Mouse (Mus musculus) heart, embryonic 10.5 days (tissue): ENCODE results near the gene Rdh1. TPM values are rescaled to one million over a fixed set of nuclear protein-coding genes. Genes with fewer than 3 reads are reported as not detected.
"Not testable (repeated sequence)": the region's sequence is repeated elsewhere in the genome, so short reads cannot be mapped to it uniquely, and the experiment has no call there.

ENCODE experiments used
- DNase-seq: peaks from one replicate; pipeline ENCODE4 v3.0.0-alpha.2; 2017; ENCODE audit warnings: low spot score
- H3K27ac ChIP-seq: fragments of 300-500 bp; sonication (generic); 2 replicates; pipeline ENCODE4 v1.5.1; 2016; ENCODE audit warnings: mild to moderate bottlenecking
- H3K27me3 ChIP-seq: fragments of 300-500 bp; sonication (generic); 2 replicates; pipeline ENCODE4 v1.6.1; 2016; ENCODE audit warnings: mild to moderate bottlenecking; ENCODE audit not compliant: poor library complexity, insufficient read depth, severe bottlenecking
- H3K36me3 ChIP-seq: fragments of 300-500 bp; sonication (generic); 2 replicates; pipeline ENCODE4 v1.6.1; 2016; ENCODE audit warnings: mild to moderate bottlenecking, moderate library complexity
- H3K4me1 ChIP-seq: fragments of 300-500 bp; sonication (generic); 2 replicates; pipeline ENCODE4 v1.6.1; 2016; ENCODE audit warnings: mild to moderate bottlenecking
- H3K4me3 ChIP-seq: fragments of 300-500 bp; sonication (generic); 2 replicates; pipeline ENCODE4 v1.5.1; 2016; ENCODE audit warnings: mild to moderate bottlenecking, moderate library complexity
- H3K9me3 ChIP-seq: fragments of 300-500 bp; sonication (generic); 2 replicates; pipeline ENCODE4 v1.6.1; 2016; ENCODE audit warnings: mild to moderate bottlenecking, moderate library complexity
- WGBS: fragments of 180-500 bp; shearing (Covaris S2); methylation state at CpG from one replicate; pipeline ENCODE4 v1.1.7; 2016; 5-methylcytosine and 5-hydroxymethylcytosine counted together
- polyA plus RNA-seq: library from polyadenylated mRNA; unstranded; fragments of >200 nt; fragmentation: Nextera tagmentation; extraction: Ambion mirVana; gene quantifications from 2 replicates; pipeline ENCODE4 v1.2.1, GENCODE M21; 2016

Rdh1 gene
- polyA plus RNA-seq, 1 experiment from 2014 or later: 0.13 TPM

GRCm38 (mm10) chr10:127815888-127816287, 56.4 kb downstream of the Rdh1 start:
- DNase-seq: no peak
- H3K4me1 ChIP-seq: no peaks in the 10 kb centered on the region
- no peaks in the 10 kb centered on the region for H3K36me3 ChIP-seq
- H3K4me3 ChIP-seq: no peak overlapping the region
- no peak overlapping the region for H3K27ac ChIP-seq
- H3K27me3 ChIP-seq: no peaks in the 10 kb centered on the region
- peaks cover 1% of the 10 kb centered on the region; the same call in 1 of the 2 replicates for H3K9me3 ChIP-seq

- DNase-seq, H3K9me3 ChIP-seq, H3K27ac ChIP-seq, H3K4me1 ChIP-seq, H3K27me3 ChIP-seq, H3K4me3 ChIP-seq, H3K36me3 ChIP-seq: not testable (repeated sequence)
- 69% methylated on average over 4 of the region's 4 CpGs for WGBS
Observed at GRCm38 (mm10) chr10:127817268-127817910, 57.9 kb downstream of the Rdh1 start.

Other genes with a start within 250 kb of the Rdh1 start
- 7.8 and 9.0 TPM in 2 replicates for gene Ndufa4l2, start 244.8 kb upstream of the Rdh1 start, polyA plus RNA-seq
- 101 and 126 TPM in 2 replicates for gene Shmt2, start 237.3 kb upstream of the Rdh1 start, polyA plus RNA-seq
- gene Nxph4, start 225.2 kb upstream of the Rdh1 start, polyA plus RNA-seq: 0.16 and 0.33 TPM in 2 replicates
- gene Lrp1, start 138.6 kb upstream of the Rdh1 start, polyA plus RNA-seq: 37.4 and 51.8 TPM in 2 replicates
- 22.5 and 28.1 TPM in 2 replicates for gene Stat6, start 116.7 kb upstream of the Rdh1 start, polyA plus RNA-seq
- gene Nemp1, start 92.8 kb upstream of the Rdh1 start, polyA plus RNA-seq: 7.7 and 8.8 TPM in 2 replicates
- 11.4 and 12.6 TPM in 2 replicates for gene Nab2, start 91.2 kb upstream of the Rdh1 start, polyA plus RNA-seq
- gene Myo1a, start 54.6 kb upstream of the Rdh1 start, polyA plus RNA-seq: 0.42 and 0.45 TPM in 2 replicates
- 8.9 and 24.6 TPM in 2 replicates for gene Tac2, start 35.2 kb upstream of the Rdh1 start, polyA plus RNA-seq
- 2.4 and 4.9 TPM in 2 replicates for gene Zbtb39, start 20.2 kb upstream of the Rdh1 start, polyA plus RNA-seq
- 15.2 and 22.1 TPM in 2 replicates for gene Gpr182, start 8.0 kb upstream of the Rdh1 start, polyA plus RNA-seq
- gene Rdh16f1, start 66 bp downstream of the Rdh1 start, polyA plus RNA-seq: not detected in 2 replicates
- 0.06 and 0.19 TPM in 2 replicates for gene Rdh9, start 16.7 kb downstream of the Rdh1 start, polyA plus RNA-seq
- not detected in 2 replicates for gene Rdh16, start 41.4 kb downstream of the Rdh1 start, polyA plus RNA-seq
- gene Rdh19, start 90.2 kb downstream of the Rdh1 start, polyA plus RNA-seq: not detected in 2 replicates
- gene Rdh16f2, start 106.8 kb downstream of the Rdh1 start, polyA plus RNA-seq: not detected in 2 replicates
- gene Rdh7, start 129.1 kb downstream of the Rdh1 start, polyA plus RNA-seq: not detected in 2 replicates
- not detected in 2 replicates for gene Sdr9c7, start 138.8 kb downstream of the Rdh1 start, polyA plus RNA-seq
- not detected in 2 replicates for gene Hsd17b6, start 247.9 kb downstream of the Rdh1 start, polyA plus RNA-seq